Comparison of ENCODE assay signal across 10 mouse cellular contexts in the genomic region with DNA sequence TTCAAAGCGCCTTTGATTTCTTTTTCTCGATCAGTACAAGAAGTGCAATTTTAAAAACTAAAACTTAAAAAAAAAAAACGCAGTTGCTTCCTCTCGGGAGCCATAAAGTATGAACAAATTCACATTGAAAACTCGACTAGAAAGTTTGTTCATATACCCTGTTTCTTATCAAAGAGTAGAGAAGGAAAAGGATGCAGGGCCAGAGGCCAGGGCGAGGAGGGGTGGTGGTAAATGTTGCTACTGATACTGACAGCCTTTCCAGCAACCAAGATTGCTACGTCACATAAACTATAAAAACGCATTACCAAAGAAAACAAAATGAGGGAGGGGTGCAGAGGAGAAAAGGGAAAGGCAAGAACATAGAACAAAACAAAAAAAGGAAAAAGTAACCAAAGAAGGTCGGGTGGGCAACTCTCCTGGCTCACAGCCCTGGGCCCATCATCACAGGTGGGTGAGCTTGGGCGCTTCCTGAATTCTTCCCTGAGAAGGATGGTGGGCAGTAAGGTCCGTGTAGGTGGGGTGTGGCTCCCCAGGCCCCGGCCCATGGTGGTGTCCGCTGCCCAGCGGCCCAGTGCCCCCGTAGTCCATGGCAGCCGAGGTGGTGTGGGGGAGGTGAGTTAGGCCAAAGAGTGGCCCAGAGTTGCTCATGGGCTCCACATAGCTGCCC. TPM values are rescaled to one million over a fixed set of nuclear protein-coding genes. Genes with fewer than 3 reads are reported as not detected.
DNase-seq lines count a peak whose midpoint lies in the region; ATAC-seq and TF ChIP-seq lines count a peak whose summit lies in the region.
"Had no signal": no experiment of that assay in that cellular context is flagged by ENCODE, and none has a peak within 500 bp of the region (broad histone marks: within the 10 kb centered on the region; RNA-seq: fewer than 3 reads in every experiment).

No protein-coding gene starts in this region.

- no peak for TF ChIP-seq EP300 in liver, postnatal 0 days (IDR thresholded peaks at IDR 0.05; ENCODE audit: low read depth)

- intact Hi-C loops in heart, postnatal 14 days (cut with DNase I), result loop anchor here (5.0 kb wide), 1 partner anchor 987 kb away; no protein-coding TSS in a partner anchor
- intact Hi-C loops in gastrocnemius, postnatal 36 days (cut with DNase I), result no loop called here

- H3K4me1 ChIP-seq in heart, embryonic 14.5 days (ENCODE audit: control insufficient read depth in 2 of 2, insufficient read depth in 2 of 2, low read length in 2 of 2), result peaks cover 0 to 3% of the 10 kb centered on the region in 2 experiments; a peak in 2 of 4 replicates
- H3K4me1 ChIP-seq in E14TG2a.4 (replicated peaks; ENCODE audit: low read depth, low read length), result peaks cover 59% of the 10 kb centered on the region
- H3K4me1 ChIP-seq in hindbrain, embryonic 14.5 days (replicated peaks; ENCODE audit: control insufficient read depth, insufficient read depth, low read length), result peaks cover 26% of the 10 kb centered on the region
- H3K4me1 ChIP-seq in liver, postnatal 0 days (ENCODE audit: insufficient read depth), result peaks cover 3% of the 10 kb centered on the region; the same call in 1 of the 2 replicates

- 0 out of 4 replicates have a peak overlapping the region, but pooled peaks of 1 of the 2 experiments have one; percentile 41 for H3K27ac ChIP-seq in heart, embryonic 14.5 days (replicated peaks in 1 of 2; ENCODE audit: control insufficient read depth in 1 of 2, insufficient read depth in 1 of 2, low read depth in 2 of 2, low read length in 2 of 2)
- peak overlapping the region; percentile 100 for H3K27ac ChIP-seq in hindbrain, embryonic 14.5 days
- peak overlapping the region; percentile 67 for H3K27ac ChIP-seq in liver, postnatal 0 days (ENCODE audit: low read depth)

- H3K9ac ChIP-seq in heart, embryonic 14.5 days (ENCODE audit: low read length), result peak overlapping the region; percentile 12; the same call in 1 of the 2 replicates
- H3K9ac ChIP-seq in hindbrain, embryonic 14.5 days, result peak overlapping the region; percentile 99
- H3K9ac ChIP-seq in liver, postnatal 0 days (replicated peaks), result 0 out of 2 replicates have a peak overlapping the region, but pooled peaks have one; percentile 26
- H3K9ac ChIP-seq: limb, embryonic 15.5 days had no signal

- no peaks in the 10 kb centered on the region for H3K9me3 ChIP-seq in heart, embryonic 14.5 days (ENCODE audit: control insufficient read depth, low read length)
- no peaks in the 10 kb centered on the region; the same call in 1 of the 2 replicates for H3K9me3 ChIP-seq in E14TG2a.4 (ENCODE audit: low read length)
- no peaks in the 10 kb centered on the region for H3K9me3 ChIP-seq in hindbrain, embryonic 14.5 days (ENCODE audit: control insufficient read depth, low read length)
- H3K9me3 ChIP-seq in liver, postnatal 0 days (ENCODE audit: low read length), result no peaks in the 10 kb centered on the region
- H3K9me3 ChIP-seq: limb, embryonic 15.5 days had no signal

- no peaks in the 10 kb centered on the region for H3K36me3 ChIP-seq in heart, embryonic 14.5 days (ENCODE audit: control insufficient read depth, insufficient read depth, low read length)
- no peaks in the 10 kb centered on the region for H3K36me3 ChIP-seq in E14TG2a.4 (ENCODE audit: insufficient read depth, low read length)
- no peaks in the 10 kb centered on the region for H3K36me3 ChIP-seq in hindbrain, embryonic 14.5 days (replicated peaks; ENCODE audit: control insufficient read depth, insufficient read depth)
- no peaks in the 10 kb centered on the region for H3K36me3 ChIP-seq in liver, postnatal 0 days (replicated peaks; ENCODE audit: insufficient read depth, low read length)

- H3K27me3 ChIP-seq in heart, embryonic 14.5 days (ENCODE audit: control insufficient read depth, insufficient read depth, low read length), result peaks cover 97% of the 10 kb centered on the region
- peaks cover 97% of the 10 kb centered on the region for H3K27me3 ChIP-seq in E14TG2a.4 (ENCODE audit: insufficient read depth, low read length)
- peaks cover 60% of the 10 kb centered on the region for H3K27me3 ChIP-seq in hindbrain, embryonic 14.5 days (ENCODE audit: control insufficient read depth, insufficient read depth, low read length)
- H3K27me3 ChIP-seq in liver, postnatal 0 days (ENCODE audit: insufficient read depth, low read length), result peaks cover 92% of the 10 kb centered on the region

- whole genome bisulfite sequencing in heart, embryonic 14.5 days, result 8% methylated on average over 16 of the region's 16 CpGs
- 5% methylated on average over 16 of the region's 16 CpGs for WGBS in hindbrain, embryonic 14.5 days
- WGBS in liver, postnatal 0 days (ENCODE audit: insufficient replicate concordance), result 46% methylated on average over 16 of the region's 16 CpGs

- H3K4me3 ChIP-seq in heart, embryonic 14.5 days (ENCODE audit: control insufficient read depth in 1 of 2, insufficient read depth in 1 of 2, low read depth in 1 of 2, low read length in 2 of 2), result no peak overlapping the region
- peak overlapping the region; percentile 50; the same call in 1 of the 2 replicates for H3K4me3 ChIP-seq in E14TG2a.4 (replicated peaks; ENCODE audit: low read length)
- peak overlapping the region; percentile 71 for H3K4me3 ChIP-seq in hindbrain, embryonic 14.5 days (replicated peaks; ENCODE audit: low read length)
- H3K4me3 ChIP-seq in liver, postnatal 0 days (ENCODE audit: low read depth, low read length), result no peak overlapping the region
- H3K4me3 ChIP-seq: erythroblast, embryonic 14.5 days; limb, embryonic 15.5 days had no signal

- DNase-seq in heart, postnatal 14 days, result no peak
- DNase-seq in hindbrain, embryonic 14.5 days (ENCODE audit: low spot score), result no peak
- no peak for DNase-seq in liver, postnatal 0 days
- DNase-seq in cerebellum, adult 8-10 months, result no peak
- DNase-seq in cerebellum, postnatal 25 days, result no peak
- DNase-seq in gastrocnemius, postnatal 36 days, result no peak

- H3K4me2 ChIP-seq in heart, embryonic 14.5 days (ENCODE audit: low read length), result peak overlapping the region; percentile 7; the same call in 1 of the 2 replicates
- peak overlapping the region; percentile 81 for H3K4me2 ChIP-seq in hindbrain, embryonic 14.5 days (replicated peaks)
- peak overlapping the region; percentile 38 for H3K4me2 ChIP-seq in liver, postnatal 0 days (ENCODE audit: low read depth, low read length)

- no peak for ATAC-seq in heart, embryonic 14.5 days (ENCODE audit: insufficient number of reproducible peaks, insufficient read depth, low FRiP score, low read depth)
- ATAC-seq in hindbrain, embryonic 14.5 days (ENCODE audit: low FRiP score), result no peak
- no peak for ATAC-seq in liver, postnatal 0 days

- TF ChIP-seq CTCF in E14TG2a.4 (conservative IDR thresholded peaks at IDR 0.05; ENCODE audit: low read length), result no peak
- TF ChIP-seq CTCF in liver, postnatal 0 days (IDR thresholded peaks at IDR 0.05; ENCODE audit: low read depth), result no peak

RNA-seq across cellular contexts. Expression of gene Hoxa2, which starts 5.0 kb away (rescaled TPM):
- polyA plus RNA-seq in heart, embryonic 14.5 days (2014; fragmentation: Nextera tagmentation; extraction: Ambion mirVana), result 0.51 and 0.66 TPM in 2 replicates
- under 1 TPM; 0.24 to 0.76 TPM for total RNA-seq in heart, postnatal 14 days (2021)
- 27.6 and 35.1 TPM in 2 replicates for polyA plus RNA-seq in hindbrain, embryonic 14.5 days (2014; fragmentation: Nextera tagmentation; extraction: Ambion mirVana)
- 0.39 and 0.63 TPM in 2 replicates for polyA plus RNA-seq in liver, postnatal 0 days (2015; fragmentation: Nextera tagmentation; extraction: Ambion mirVana)
- total RNA-seq in gastrocnemius, postnatal 36 days (2021), result under 1 TPM in 1 of 2 experiments, not detected in 1; 0.22 TPM
- polyA plus RNA-seq: erythroblast, embryonic 14.5 days had no signal

RNA-seq across cellular contexts. Expression of gene 5730596B20Rik, which starts 7.7 kb away (rescaled TPM):
- not detected in 2 replicates for polyA plus RNA-seq in heart, embryonic 14.5 days (2014; fragmentation: Nextera tagmentation; extraction: Ambion mirVana)
- total RNA-seq in heart, postnatal 14 days (2021), result under 1 TPM; 0.17 to 0.20 TPM
- 4.1 and 5.0 TPM in 2 replicates for polyA plus RNA-seq in hindbrain, embryonic 14.5 days (2014; fragmentation: Nextera tagmentation; extraction: Ambion mirVana)
- not detected in 2 replicates for polyA plus RNA-seq in liver, postnatal 0 days (2015; fragmentation: Nextera tagmentation; extraction: Ambion mirVana)
- not detected for total RNA-seq in gastrocnemius, postnatal 36 days (2021)
- polyA plus RNA-seq: erythroblast, embryonic 14.5 days had no signal

RNA-seq across cellular contexts. Expression of gene Hoxa1, which starts 11.5 kb away (rescaled TPM):
- 0.75 and 0.82 TPM in 2 replicates for polyA plus RNA-seq in heart, embryonic 14.5 days (2014; fragmentation: Nextera tagmentation; extraction: Ambion mirVana)
- under 1 TPM; 0.15 to 0.22 TPM for total RNA-seq in heart, postnatal 14 days (2021)
- polyA plus RNA-seq in hindbrain, embryonic 14.5 days (2014; fragmentation: Nextera tagmentation; extraction: Ambion mirVana), result 2.6 and 3.0 TPM in 2 replicates
- 0.11 and 0.16 TPM in 2 replicates for polyA plus RNA-seq in liver, postnatal 0 days (2015; fragmentation: Nextera tagmentation; extraction: Ambion mirVana)
- total RNA-seq in gastrocnemius, postnatal 36 days (2021), result under 1 TPM; 0.13 to 0.15 TPM
- polyA plus RNA-seq: erythroblast, embryonic 14.5 days had no signal

RNA-seq across cellular contexts. Expression of gene Hoxa4, which starts 21.9 kb away (rescaled TPM):
- 0.32 and 0.36 TPM in 2 replicates for polyA plus RNA-seq in heart, embryonic 14.5 days (2014; fragmentation: Nextera tagmentation; extraction: Ambion mirVana)
- under 1 TPM; 0.44 to 0.62 TPM for total RNA-seq in heart, postnatal 14 days (2021)
- polyA plus RNA-seq in hindbrain, embryonic 14.5 days (2014; fragmentation: Nextera tagmentation; extraction: Ambion mirVana), result 19.7 and 22.5 TPM in 2 replicates
- polyA plus RNA-seq in liver, postnatal 0 days (2015; fragmentation: Nextera tagmentation; extraction: Ambion mirVana), result 0.13 and 0.30 TPM in 2 replicates
- total RNA-seq in gastrocnemius, postnatal 36 days (2021), result 1 to 10 TPM; 2.0 TPM
- polyA plus RNA-seq: erythroblast, embryonic 14.5 days had no signal

RNA-seq across cellular contexts. Expression of gene Hoxa5, which starts 34.8 kb away (rescaled TPM):
- 0.31 and 1.3 TPM in 2 replicates for polyA plus RNA-seq in heart, embryonic 14.5 days (2014; fragmentation: Nextera tagmentation; extraction: Ambion mirVana)
- 1 to 10 TPM; 1.4 to 2.1 TPM for total RNA-seq in heart, postnatal 14 days (2021)
- polyA plus RNA-seq in hindbrain, embryonic 14.5 days (2014; fragmentation: Nextera tagmentation; extraction: Ambion mirVana), result 175 and 180 TPM in 2 replicates
- 0.58 and 0.73 TPM in 2 replicates for polyA plus RNA-seq in liver, postnatal 0 days (2015; fragmentation: Nextera tagmentation; extraction: Ambion mirVana)
- total RNA-seq in gastrocnemius, postnatal 36 days (2021), result 1 to 10 TPM; 1.6 to 2.0 TPM
- polyA plus RNA-seq: erythroblast, embryonic 14.5 days had no signal

Comparison
In these comparisons a context has a peak if more than half of its experiments do, and no peak if none do; other contexts are left out.
1. H3K4me2 ChIP-seq: peak in every context shown above with its lines; median percentile 81 in hindbrain, embryonic 14.5 days; 38 in liver, postnatal 0 days; 7 in heart, embryonic 14.5 days.
2. H3K4me3 ChIP-seq: peak in E14TG2a.4 (single experiment) and hindbrain, embryonic 14.5 days (single experiment); none in heart, embryonic 14.5 days (0 of 2) and liver, postnatal 0 days (single experiment).
3. H3K9ac ChIP-seq: peak in every context shown above with its lines; median percentile 99 in hindbrain, embryonic 14.5 days; 26 in liver, postnatal 0 days; 12 in heart, embryonic 14.5 days.
4. RNA of gene Hoxa2, which starts 5.0 kb away (polyA plus RNA-seq): 27.6 to 35.1 TPM in hindbrain, embryonic 14.5 days; 0.51 to 0.66 TPM in heart, embryonic 14.5 days and 0.39 to 0.63 TPM in liver, postnatal 0 days; every median in the first group is over 10 times any median in the second.